Mouse (Mus musculus) forebrain, embryonic 15.5 days (tissue): Measurements from ENCODE around the gene Rgs19. TPM values are rescaled to one million over a fixed set of nuclear protein-coding genes. Genes with fewer than 3 reads are reported as not detected.

Experiments used
- ATAC-seq: fragments of 200-750 bp; cut with Nextera tagmentation; replicated peaks from 2 replicates; pipeline ENCODE4 v1.8.0; 2017; ENCODE audit warnings: mild to moderate bottlenecking, moderate TSS enrichment, moderate library complexity
- H3K27ac ChIP-seq: fragments of 300-500 bp; sonication (generic); replicated peaks from 2 replicates; pipeline ENCODE4 v1.5.1; 2015; ENCODE audit warnings: mild to moderate bottlenecking, inconsistent platforms
- H3K27me3 ChIP-seq: fragments of 300-500 bp; sonication (generic); 2 replicates; pipeline ENCODE4 v1.6.1; 2015; ENCODE audit warnings: inconsistent platforms
- H3K36me3 ChIP-seq: fragments of 300-500 bp; sonication (generic); 2 replicates; pipeline ENCODE4 v1.6.1; 2015; ENCODE audit warnings: mild to moderate bottlenecking, inconsistent platforms
- H3K4me1 ChIP-seq: fragments of 300-500 bp; sonication (generic); 2 replicates; pipeline ENCODE4 v1.6.1; 2015; ENCODE audit warnings: inconsistent platforms
- H3K4me2 ChIP-seq: fragments of 300-500 bp; sonication (generic); replicated peaks from 2 replicates; pipeline ENCODE4 v1.6.1; 2015; ENCODE audit warnings: mild to moderate bottlenecking, inconsistent platforms
- H3K4me3 ChIP-seq: fragments of 300-500 bp; sonication (generic); 2 replicates; pipeline ENCODE4 v1.5.1; 2015; ENCODE audit warnings: mild to moderate bottlenecking, inconsistent platforms
- H3K9ac ChIP-seq: fragments of 300-500 bp; sonication (generic); replicated peaks from 2 replicates; pipeline ENCODE4 v1.6.1; 2015; ENCODE audit warnings: mild to moderate bottlenecking, inconsistent platforms
- H3K9me3 ChIP-seq: fragments of 300-500 bp; sonication (generic); 2 replicates; pipeline ENCODE4 v1.6.1; 2016; ENCODE audit warnings: inconsistent platforms
- WGBS: fragments of 180-500 bp; shearing (Covaris S2); methylation state at CpG from one replicate; pipeline ENCODE4 v1.1.7; 2015; ENCODE audit warnings: mixed read lengths; 5-methylcytosine and 5-hydroxymethylcytosine counted together
- polyA plus RNA-seq: library from polyadenylated mRNA; unstranded; fragments of >200 nt; fragmentation: Nextera tagmentation; extraction: Ambion mirVana; gene quantifications from 2 replicates; pipeline ENCODE4 v1.2.1, GENCODE M21; 2015

Gene Rgs19
- polyA plus RNA-seq, 1 experiment from 2014 or later = 49.1 TPM

DNA sequence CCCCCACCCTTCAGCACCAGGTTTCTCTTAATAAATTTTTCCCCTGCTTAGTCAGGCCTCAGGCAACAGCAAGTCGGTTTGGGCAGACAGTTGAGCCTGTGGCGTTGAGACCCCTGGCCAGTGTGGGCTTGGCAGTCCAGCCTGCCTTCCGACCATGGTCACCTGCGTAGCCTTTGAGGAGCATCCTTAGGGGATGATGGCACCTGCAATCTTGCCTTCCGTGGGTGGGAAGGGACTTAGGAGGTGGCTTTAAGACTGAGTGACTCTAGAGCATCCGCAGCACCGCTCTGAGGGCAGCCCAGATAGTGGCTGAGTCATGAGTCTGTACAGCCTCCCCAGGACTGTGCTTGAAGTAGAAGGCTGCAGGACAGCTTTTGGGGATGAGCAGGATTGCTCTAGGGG lies 13.1 kb downstream of the Rgs19 start:
- H3K4me3 ChIP-seq = peak overlapping the region; percentile 79
- no peaks in the 10 kb centered on the region for H3K27me3 ChIP-seq
- WGBS = 16% methylated on average over 7 of the region's 7 CpGs
- peak overlapping the region; percentile 92 for H3K4me2 ChIP-seq
- peak overlapping the region; percentile 87 for H3K9ac ChIP-seq
- H3K9me3 ChIP-seq = no peaks in the 10 kb centered on the region
- peak overlapping the region; percentile 41; the same call in 1 of the 2 replicates for H3K27ac ChIP-seq
- peaks cover 22% of the 10 kb centered on the region for H3K4me1 ChIP-seq
- peak; percentile 48; the same call in 1 of the 2 replicates for ATAC-seq
- H3K36me3 ChIP-seq = peaks cover 3% of the 10 kb centered on the region; the same call in 1 of the 2 replicates

DNA sequence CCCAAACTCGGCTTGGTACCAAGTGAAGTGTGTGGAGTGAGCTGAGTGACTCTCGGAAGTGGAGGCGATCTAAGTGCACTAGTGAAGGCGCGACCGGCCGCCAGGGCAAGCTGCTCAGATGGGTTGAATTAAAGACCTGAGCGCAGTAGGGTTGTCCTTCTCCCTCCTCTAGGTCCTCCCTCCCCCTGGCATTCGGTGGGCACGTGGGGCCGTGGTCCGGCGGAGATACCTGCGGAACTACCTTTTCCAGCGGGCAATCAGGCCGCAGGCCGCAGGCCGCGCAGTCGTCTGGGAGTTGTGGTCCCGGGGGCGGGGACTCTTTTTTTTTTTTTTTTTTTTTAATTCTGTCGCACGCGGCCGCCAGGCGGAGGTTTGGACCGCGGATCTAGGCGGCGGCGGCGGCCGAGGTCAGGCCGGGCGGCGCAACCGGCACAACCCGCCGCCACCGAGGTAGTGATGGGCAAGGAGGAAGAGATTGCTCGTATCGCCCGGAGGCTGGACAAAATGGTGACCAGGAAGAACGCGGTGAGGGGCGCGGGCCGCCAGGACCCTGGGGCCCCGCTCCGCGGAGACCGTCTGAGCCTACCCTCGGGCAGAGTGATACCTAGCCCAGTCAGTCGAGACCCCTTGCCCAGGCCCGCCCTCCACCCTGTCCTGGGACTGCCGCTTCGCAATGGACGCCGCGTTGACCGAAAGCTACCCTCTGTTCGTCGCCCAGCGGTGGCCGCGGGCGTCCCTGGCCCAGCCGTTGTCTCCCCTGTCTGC lies 13.6 kb downstream of the Rgs19 start, which contains the start of gene Tcea2:
TSS of gene Tcea2 (plus strand) at position 360 of the 765 bp plus-strand sequence.
- Histone ChIP-seq H3K36me3 (peaks cover 3% of the 10 kb centered on the region; the same call in 1 of the 2 replicates), H3K4me1 (peaks cover 28% of the 10 kb centered on the region), H3K27me3 (no peaks in the 10 kb centered on the region), H3K4me3 (peak within 1 kb of the TSS; percentile 79), H3K9ac (peak within 1 kb of the TSS; percentile 87), H3K9me3 (no peaks in the 10 kb centered on the region), H3K4me2 (peak within 1 kb of the TSS; percentile 92), H3K27ac (peak within 1 kb of the TSS; percentile 51)
- peak; percentile 53 for ATAC-seq
- whole genome bisulfite sequencing = under 1% methylated on average over 69 of the region's 69 CpGs

DNA sequence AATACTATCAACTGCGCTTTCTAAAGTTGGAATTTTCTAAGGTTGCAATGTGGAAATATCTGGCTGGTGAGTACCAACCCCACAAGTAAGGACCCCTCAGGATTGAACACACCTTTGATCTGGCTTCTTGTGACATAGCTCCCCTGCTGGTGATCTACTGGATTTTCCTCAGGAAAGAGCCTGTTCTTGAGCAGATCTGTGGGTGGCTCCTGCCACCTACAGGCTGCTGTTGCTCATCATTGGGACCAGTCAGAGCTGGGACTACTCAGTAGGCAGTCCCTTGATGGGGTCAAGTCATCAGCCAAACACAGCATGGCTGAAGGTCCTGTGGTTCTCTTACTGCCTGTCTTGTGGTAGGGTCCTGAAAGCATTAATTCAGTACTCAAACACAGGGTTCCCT lies 15.0 kb downstream of the Rgs19 start:
- Histone ChIP-seq H3K9ac (no peak overlapping the region), H3K4me2 (no peak overlapping the region), H3K27ac (no peak overlapping the region), H3K4me1 (peaks cover 28% of the 10 kb centered on the region), H3K4me3 (no peak overlapping the region), H3K27me3 (peaks cover 7% of the 10 kb centered on the region), H3K36me3 (no peaks in the 10 kb centered on the region), H3K9me3 (no peaks in the 10 kb centered on the region)
- 42% methylated on average over 1 of the region's 1 CpGs for WGBS
- peak; percentile 39 for ATAC-seq

DNA sequence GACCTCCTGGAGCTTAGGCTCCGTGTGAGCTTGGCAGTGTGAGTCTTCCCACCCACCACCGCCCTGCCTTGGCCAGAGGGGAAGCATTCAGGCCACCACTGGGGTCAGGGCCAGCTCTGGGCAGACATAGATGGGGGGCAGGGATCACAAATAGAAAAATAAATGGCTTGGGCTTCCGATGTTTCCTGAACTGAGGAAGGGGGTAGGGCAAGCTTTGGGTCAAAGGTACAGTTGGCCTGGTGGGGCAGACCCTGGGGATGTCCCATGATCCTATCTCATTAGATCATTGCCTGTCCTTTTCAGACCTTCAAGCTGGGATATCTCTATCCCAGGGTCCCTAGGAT lies 16.1 kb downstream of the Rgs19 start:
- no peak overlapping the region for H3K4me3 ChIP-seq
- H3K27me3 ChIP-seq = peaks cover 18% of the 10 kb centered on the region
- H3K9me3 ChIP-seq = no peaks in the 10 kb centered on the region
- H3K4me1 ChIP-seq = peaks cover 28% of the 10 kb centered on the region
- 60% methylated on average over 3 of the region's 3 CpGs for WGBS
- ATAC-seq = no peak
- H3K36me3 ChIP-seq = no peaks in the 10 kb centered on the region
- H3K4me2 ChIP-seq = no peak overlapping the region
- no peak overlapping the region for H3K27ac ChIP-seq
- no peak overlapping the region for H3K9ac ChIP-seq

DNA sequence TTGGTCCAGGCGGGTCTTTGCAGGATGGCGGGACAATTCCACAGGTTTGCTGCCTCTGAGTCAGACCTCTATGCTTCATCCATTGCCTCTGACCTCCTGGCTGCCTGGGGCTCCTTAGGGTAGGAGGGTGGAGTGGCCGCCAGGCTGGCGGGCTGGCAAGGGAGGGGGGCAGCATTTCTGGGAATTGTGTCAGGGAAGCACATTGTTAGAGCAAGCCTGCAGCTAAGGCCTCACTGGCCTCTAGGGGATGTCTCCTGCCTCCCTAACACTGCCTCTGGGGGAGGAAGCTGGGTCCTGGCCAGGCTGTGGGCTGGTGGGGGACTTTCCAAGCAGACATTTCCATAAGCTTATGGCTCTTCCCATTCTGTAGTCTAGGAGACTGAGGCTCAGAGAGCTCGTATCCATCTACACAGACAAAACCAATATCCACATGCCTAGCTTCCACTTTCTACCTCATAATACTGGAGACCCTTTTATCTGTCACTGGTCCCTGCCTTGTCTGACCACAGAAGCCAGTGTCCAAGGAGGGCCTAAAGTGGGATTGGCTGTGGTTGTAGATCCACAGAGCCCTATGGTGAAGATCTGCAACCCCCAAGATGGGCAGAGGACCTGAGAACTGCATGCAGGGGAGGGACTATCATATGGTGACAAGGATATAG lies 16.6 kb downstream of the Rgs19 start:
- H3K27ac ChIP-seq = peak overlapping the region; percentile 17
- 55% methylated on average over 5 of the region's 5 CpGs for WGBS

DNA sequence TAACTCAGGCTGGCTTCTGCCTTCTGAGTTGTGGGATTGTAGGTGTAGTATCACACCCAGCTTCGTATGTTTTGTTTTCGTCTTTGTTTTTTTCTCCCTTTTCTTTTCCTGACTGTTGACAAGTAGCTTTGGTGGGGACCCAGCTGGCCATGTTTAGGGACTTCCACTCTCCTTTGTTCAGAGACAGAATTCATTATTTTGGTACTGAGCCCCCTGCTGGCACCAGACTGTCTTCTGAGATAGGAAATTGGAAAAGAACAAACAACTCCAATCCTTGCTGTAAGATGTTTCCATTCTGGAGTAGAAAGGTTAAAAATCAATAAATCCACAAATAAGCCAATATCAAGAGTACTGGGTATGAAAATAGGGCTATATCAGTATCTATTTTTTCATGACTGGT lies 17.4 kb downstream of the Rgs19 start:
- Histone ChIP-seq H3K9ac (no peak overlapping the region), H3K9me3 (no peaks in the 10 kb centered on the region), H3K27me3 (peaks cover 31% of the 10 kb centered on the region), H3K4me2 (no peak overlapping the region), H3K4me1 (peaks cover 27% of the 10 kb centered on the region), H3K36me3 (no peaks in the 10 kb centered on the region), H3K27ac (peak overlapping the region; percentile 17; the same call in 1 of the 2 replicates), H3K4me3 (no peak overlapping the region)
- 27% methylated on average over 2 of the region's 2 CpGs for WGBS
- ATAC-seq = no peak

More for the DNA sequence above, 16.6 kb downstream of the Rgs19 start:
- H3K9ac ChIP-seq = no peak overlapping the region
- no peak overlapping the region for H3K4me3 ChIP-seq
- H3K4me1 ChIP-seq = peaks cover 28% of the 10 kb centered on the region
- no peaks in the 10 kb centered on the region for H3K36me3 ChIP-seq
- peaks cover 23% of the 10 kb centered on the region for H3K27me3 ChIP-seq
- ATAC-seq = no peak
- H3K4me2 ChIP-seq = no peak overlapping the region
- H3K9me3 ChIP-seq = no peaks in the 10 kb centered on the region

DNA sequence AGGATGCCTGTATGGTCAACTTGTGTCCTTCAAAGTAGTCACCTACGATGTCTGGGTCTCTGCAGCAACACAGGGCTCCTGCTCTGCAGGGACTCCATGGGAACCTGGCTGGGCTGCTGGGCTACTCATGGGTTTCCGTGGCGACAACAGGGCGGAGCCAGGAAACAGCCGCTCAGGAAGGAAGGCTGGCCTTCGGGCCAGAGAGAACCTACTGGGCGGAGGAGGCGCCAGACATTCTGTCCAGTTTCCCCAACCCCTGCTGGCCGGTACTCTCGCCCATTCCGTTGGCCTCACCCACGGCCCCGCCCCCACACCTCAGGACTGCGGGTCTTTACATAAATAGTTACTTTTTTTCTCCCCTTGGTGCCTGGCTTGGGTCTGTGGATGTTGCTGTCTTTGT lies 18.3 kb downstream of the Rgs19 start:
- peak overlapping the region; percentile 27 for H3K4me2 ChIP-seq
- no peaks in the 10 kb centered on the region for H3K9me3 ChIP-seq
- no peaks in the 10 kb centered on the region for H3K36me3 ChIP-seq
- H3K27ac ChIP-seq = peak overlapping the region; percentile 17; the same call in 1 of the 2 replicates
- H3K27me3 ChIP-seq = peaks cover 40% of the 10 kb centered on the region
- H3K4me3 ChIP-seq = no peak overlapping the region
- WGBS = 6% methylated on average over 14 of the region's 14 CpGs
- no peak for ATAC-seq
- no peak overlapping the region for H3K9ac ChIP-seq
- H3K4me1 ChIP-seq = peaks cover 27% of the 10 kb centered on the region

DNA sequence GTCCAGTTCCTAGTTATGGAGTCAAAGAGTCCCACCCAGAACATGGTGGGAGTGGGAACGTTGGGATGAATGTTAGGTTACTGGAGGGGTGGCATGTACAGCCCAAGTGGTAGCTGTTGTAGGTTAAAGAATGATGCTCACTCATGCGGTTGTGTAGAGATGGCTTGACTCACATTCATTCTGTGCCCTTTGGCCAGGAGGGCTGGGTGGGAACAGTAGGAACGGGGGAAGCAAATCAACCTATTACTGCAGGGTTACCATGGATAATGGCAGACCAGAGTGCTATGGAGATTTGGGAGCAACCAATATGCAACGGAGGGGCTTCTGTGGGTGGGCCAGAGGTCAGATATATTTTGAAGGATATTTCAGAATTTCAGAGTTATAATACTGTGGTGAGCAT lies 18.8 kb downstream of the Rgs19 start:
- no peak for ATAC-seq
- H3K4me1 ChIP-seq = peaks cover 31% of the 10 kb centered on the region
- 75% methylated on average over 4 of the region's 4 CpGs for WGBS
- H3K27me3 ChIP-seq = peaks cover 46% of the 10 kb centered on the region
- no peak overlapping the region for H3K4me2 ChIP-seq
- H3K9ac ChIP-seq = no peak overlapping the region
- H3K9me3 ChIP-seq = no peaks in the 10 kb centered on the region
- H3K4me3 ChIP-seq = no peak overlapping the region
- no peaks in the 10 kb centered on the region for H3K36me3 ChIP-seq
- no peak overlapping the region for H3K27ac ChIP-seq

DNA sequence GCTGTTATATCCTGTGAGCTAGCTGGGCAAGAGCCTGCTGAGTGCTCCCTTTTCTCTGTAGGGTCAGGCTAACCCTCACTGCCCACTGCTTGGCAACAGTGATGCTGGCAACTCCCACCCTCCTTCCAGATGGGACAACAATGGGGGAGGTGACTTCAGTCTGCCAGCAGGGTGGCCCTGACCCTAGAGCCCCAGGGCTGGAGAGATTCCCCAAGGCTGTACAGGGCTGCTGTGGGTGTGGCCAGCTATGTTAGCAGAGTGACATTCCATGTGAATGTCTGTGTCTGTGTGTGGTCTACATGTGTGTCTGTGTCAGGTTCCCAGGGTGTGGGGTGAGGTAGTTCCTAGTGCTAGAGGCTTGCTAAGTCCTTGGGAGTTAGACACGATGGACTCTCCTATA lies 20.3 kb downstream of the Rgs19 start:
- no peak overlapping the region for H3K27ac ChIP-seq
- no peak overlapping the region for H3K9ac ChIP-seq
- no peaks in the 10 kb centered on the region for H3K36me3 ChIP-seq
- no peak overlapping the region for H3K4me3 ChIP-seq
- WGBS = 58% methylated on average over 1 of the region's 1 CpGs
- no peaks in the 10 kb centered on the region for H3K9me3 ChIP-seq
- ATAC-seq = no peak
- no peak overlapping the region for H3K4me2 ChIP-seq
- H3K4me1 ChIP-seq = peaks cover 25% of the 10 kb centered on the region
- peaks cover 60% of the 10 kb centered on the region for H3K27me3 ChIP-seq

DNA sequence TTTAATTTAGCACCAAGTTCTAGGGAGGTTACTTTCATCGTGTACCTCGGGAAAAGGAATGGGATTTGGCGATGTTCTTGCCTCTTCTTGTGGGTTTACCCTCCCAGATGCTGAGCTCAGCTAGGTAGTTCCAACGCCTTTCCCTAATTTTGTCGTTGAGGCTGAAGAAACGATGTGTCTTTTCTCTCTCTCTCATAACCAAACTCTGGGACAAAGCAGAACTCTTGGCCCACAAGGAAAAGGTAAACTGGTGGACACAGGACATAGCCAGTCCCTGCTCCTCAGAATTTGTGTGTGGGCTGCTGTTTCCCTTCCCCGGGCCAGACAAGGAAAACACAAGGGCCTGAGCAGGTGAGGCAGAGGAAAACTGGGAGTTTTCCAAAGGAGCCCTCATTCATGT lies 21.8 kb downstream of the Rgs19 start:
- no peak for ATAC-seq
- no peaks in the 10 kb centered on the region for H3K9me3 ChIP-seq
- H3K4me1 ChIP-seq = peaks cover 25% of the 10 kb centered on the region
- WGBS = 20% methylated on average over 7 of the region's 7 CpGs
- no peaks in the 10 kb centered on the region for H3K36me3 ChIP-seq
- H3K4me3 ChIP-seq = no peak overlapping the region
- no peak overlapping the region for H3K9ac ChIP-seq
- H3K4me2 ChIP-seq = no peak overlapping the region
- H3K27ac ChIP-seq = no peak overlapping the region
- peaks cover 64% of the 10 kb centered on the region for H3K27me3 ChIP-seq

DNA sequence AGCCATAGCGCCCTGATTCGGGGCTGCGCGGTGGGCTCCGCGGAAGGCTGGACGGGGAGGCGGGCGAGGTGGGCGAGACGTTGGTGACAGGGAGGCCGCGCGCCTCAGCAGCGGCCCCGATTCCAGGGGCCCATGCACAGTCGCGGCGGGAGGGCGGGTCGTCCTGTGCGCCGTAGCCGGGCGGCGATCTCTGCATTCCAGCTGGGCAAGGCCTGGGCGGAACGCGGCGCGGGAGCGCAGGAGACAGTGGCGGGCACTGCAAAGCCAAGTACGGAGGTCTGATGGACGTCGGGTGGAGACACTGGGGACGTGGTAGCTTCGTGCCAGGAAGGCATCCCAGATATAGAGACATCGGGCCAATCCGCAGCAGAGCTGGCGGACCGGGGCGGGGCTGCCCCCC lies 22.5 kb downstream of the Rgs19 start, which contains the start of gene Sox18:
TSS of gene Sox18 (minus strand) at position 315 of the 400 bp plus-strand sequence.
- H3K36me3 ChIP-seq = no peaks in the 10 kb centered on the region
- H3K4me2 ChIP-seq = peak within 1 kb of the TSS; percentile 58
- no peak within 1 kb of the TSS for H3K27ac ChIP-seq
- 0 out of 2 replicates have a peak, but pooled peaks have one; percentile 38 for ATAC-seq
- H3K9me3 ChIP-seq = no peaks in the 10 kb centered on the region
- under 1% methylated on average over 42 of the region's 43 CpGs for WGBS
- H3K4me3 ChIP-seq = peak within 1 kb of the TSS; percentile 43
- H3K27me3 ChIP-seq = peaks cover 64% of the 10 kb centered on the region
- H3K9ac ChIP-seq = peak within 1 kb of the TSS; percentile 27
- H3K4me1 ChIP-seq = peaks cover 25% of the 10 kb centered on the region

DNA sequence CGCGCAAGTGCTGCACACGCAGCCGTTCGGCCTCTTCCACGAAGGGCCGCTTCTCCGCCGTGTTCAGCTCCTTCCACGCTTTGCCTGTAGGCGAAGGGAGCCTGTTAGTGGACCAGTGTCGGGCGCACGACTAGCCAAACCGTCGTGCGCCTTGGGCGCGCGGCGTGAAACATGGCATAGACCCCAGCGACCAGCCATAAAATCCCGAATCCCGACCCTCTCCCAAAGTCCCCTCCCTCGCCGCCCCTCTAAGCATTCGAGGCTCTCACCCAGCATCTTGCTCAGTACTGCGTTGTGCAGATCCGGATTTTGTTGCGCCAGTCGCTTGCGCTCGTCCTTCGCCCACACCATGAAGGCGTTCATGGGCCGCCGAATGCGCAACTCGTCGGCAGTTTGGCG lies 22.9 kb downstream of the Rgs19 start:
- no peaks in the 10 kb centered on the region for H3K9me3 ChIP-seq
- peak overlapping the region; percentile 27; the same call in 1 of the 2 replicates for H3K9ac ChIP-seq
- no peak overlapping the region for H3K27ac ChIP-seq
- peak overlapping the region; percentile 58 for H3K4me2 ChIP-seq
- peaks cover 64% of the 10 kb centered on the region for H3K27me3 ChIP-seq
- H3K36me3 ChIP-seq = no peaks in the 10 kb centered on the region
- WGBS = 1% methylated on average over 41 of the region's 41 CpGs
- H3K4me3 ChIP-seq = peak overlapping the region; percentile 43
- no peak for ATAC-seq
- H3K4me1 ChIP-seq = peaks cover 25% of the 10 kb centered on the region
